Mouse (Mus musculus) thymus, adult 2 months (tissue): Measurements from ENCODE around the gene Spats2l. TPM values are rescaled to one million over a fixed set of nuclear protein-coding genes. Genes with fewer than 3 reads are reported as not detected.

Experiments used
- DNase-seq: peaks from one replicate; pipeline ENCODE4 v3.0.0; 2021
- H3K27ac ChIP-seq: fragments of 200-500 bp; 2 replicates; pipeline ENCODE4 v1.5.1; 2012; ENCODE audit warnings: low read length, control low read depth; ENCODE audit not compliant: control insufficient read depth, insufficient read depth
- H3K27me3 ChIP-seq: fragments of 200-500 bp; 2 replicates; pipeline ENCODE4 v1.6.1; 2012; ENCODE audit warnings: mild to moderate bottlenecking, low read length, moderate library complexity, mixed read lengths; ENCODE audit not compliant: control insufficient read depth, insufficient read depth
- H3K36me3 ChIP-seq: fragments of 200-500 bp; 2 replicates; pipeline ENCODE4 v1.6.1; 2012; ENCODE audit warnings: mild to moderate bottlenecking, low read length, moderate library complexity; ENCODE audit not compliant: control insufficient read depth, insufficient read depth
- H3K4me1 ChIP-seq: fragments of 200-500 bp; replicated peaks from 2 replicates; pipeline ENCODE4 v1.6.1; 2012; ENCODE audit warnings: low read length; ENCODE audit not compliant: control insufficient read depth, insufficient read depth
- H3K4me3 ChIP-seq: fragments of 200-500 bp; 2 replicates; pipeline ENCODE4 v1.5.1; 2012; ENCODE audit warnings: mild to moderate bottlenecking, low read length, control low read depth, moderate library complexity; ENCODE audit not compliant: control insufficient read depth, insufficient read depth
- CTCF ChIP-seq: fragments of 200-500 bp; IDR thresholded peaks from 2 replicates; pipeline ENCODE4 v1.5.1; 2012; ENCODE audit warnings: mild to moderate bottlenecking, control low read depth, low read length, moderate library complexity, borderline replicate concordance; ENCODE audit not compliant: control insufficient read depth, poor library complexity, insufficient read depth; ENCODE audit errors: extremely low read depth
- POLR2A ChIP-seq: fragments of 200-500 bp; IDR thresholded peaks from 2 replicates; pipeline ENCODE4 v1.6.1; 2012; ENCODE audit warnings: mild to moderate bottlenecking, low read length, control low read depth, moderate library complexity; ENCODE audit not compliant: control insufficient read depth, poor library complexity, insufficient read depth; ENCODE audit errors: extremely low read depth
- WGBS: fragments of 180-500 bp; shearing (Covaris S2); methylation state at CpG from one replicate; pipeline ENCODE4 v1.1.7; 2018; 5-methylcytosine and 5-hydroxymethylcytosine counted together
- polyA plus RNA-seq: library from polyadenylated mRNA; depleted of rRNA; stranded (reverse); fragments of >200 nt; gene quantifications from 2 replicates; pipeline ENCODE4 v1.2.3, GENCODE M21; 2012

The Spats2l gene
- polyA plus RNA-seq, 1 experiment = 6.1 TPM

DNA sequence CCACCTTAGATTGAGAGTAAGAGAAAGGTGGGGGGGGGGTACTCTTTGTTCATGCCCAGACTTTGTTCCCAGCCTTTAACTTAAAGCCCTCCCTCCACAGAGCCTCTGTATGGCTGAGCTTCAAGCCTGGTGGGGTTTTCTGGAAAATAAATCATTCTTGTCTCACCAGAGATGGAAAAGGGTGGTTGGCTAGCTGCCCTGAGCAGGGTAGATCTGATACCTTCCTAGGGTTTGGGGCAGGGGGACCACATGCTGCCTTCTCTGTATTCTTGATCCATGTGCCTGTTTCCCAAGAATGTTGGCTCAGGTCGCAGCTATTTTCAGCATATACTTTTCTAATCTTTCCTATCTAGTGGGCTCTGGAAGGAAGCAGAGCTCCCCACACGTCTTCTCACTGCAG is 43.1 kb downstream of the Spats2l start:
- no peak for DNase-seq
- no peak for TF ChIP-seq CTCF
- TF ChIP-seq POLR2A = no peak
- H3K36me3 ChIP-seq = no peaks in the 10 kb centered on the region
- no peak overlapping the region for H3K4me3 ChIP-seq
- H3K27me3 ChIP-seq = no peaks in the 10 kb centered on the region
- no peaks in the 10 kb centered on the region for H3K4me1 ChIP-seq
- WGBS = 69% methylated on average over 2 of the region's 2 CpGs
- H3K27ac ChIP-seq = no peak overlapping the region

DNA sequence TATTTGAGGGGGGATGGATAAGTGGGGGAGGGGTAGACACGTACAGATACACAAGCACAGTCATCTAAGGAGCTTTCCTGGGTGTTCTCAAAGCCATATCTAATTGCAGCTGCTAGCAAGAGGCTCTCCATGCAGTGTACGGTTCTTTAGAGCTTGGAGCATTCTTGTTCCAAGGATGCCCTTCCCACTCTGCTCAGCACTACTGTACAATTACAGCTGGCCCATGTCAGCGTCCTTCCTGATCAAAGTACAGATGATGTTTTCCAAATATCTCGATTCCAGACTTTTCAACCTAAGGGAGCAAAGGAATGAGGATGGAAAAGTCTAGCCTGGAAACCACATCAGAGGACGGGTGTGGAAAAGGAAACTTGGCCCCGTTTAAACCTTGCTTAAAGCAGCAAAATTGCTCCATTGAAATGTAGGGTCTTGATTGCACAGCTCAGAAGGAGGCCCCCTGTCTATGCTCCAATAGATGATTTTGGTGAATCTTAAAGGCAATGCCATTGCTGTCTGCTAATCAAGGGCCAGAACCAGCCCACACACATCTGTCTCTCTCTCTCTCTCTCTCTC is 46.6 kb downstream of the Spats2l start:
- Histone ChIP-seq H3K4me1 (no peaks in the 10 kb centered on the region), H3K27ac (no peak overlapping the region), H3K36me3 (no peaks in the 10 kb centered on the region), H3K27me3 (no peaks in the 10 kb centered on the region), H3K4me3 (no peak overlapping the region)
- 86% methylated on average over 6 of the region's 6 CpGs for WGBS
- DNase-seq = no peak
- no peak for TF ChIP-seq CTCF

GRCm38 (mm10) chr1:57824966-57825759 is 51.2 kb downstream of the Spats2l start:
- WGBS = 91% methylated on average over 17 of the region's 17 CpGs
- no peak overlapping the region for H3K27ac ChIP-seq
- no peak for DNase-seq
- no peak overlapping the region for H3K4me3 ChIP-seq
- TF ChIP-seq POLR2A (no peak), CTCF (no peak)
- no peaks in the 10 kb centered on the region; the same call in 1 of the 2 replicates for H3K4me1 ChIP-seq
- H3K36me3 ChIP-seq = no peaks in the 10 kb centered on the region
- H3K27me3 ChIP-seq = no peaks in the 10 kb centered on the region

DNA sequence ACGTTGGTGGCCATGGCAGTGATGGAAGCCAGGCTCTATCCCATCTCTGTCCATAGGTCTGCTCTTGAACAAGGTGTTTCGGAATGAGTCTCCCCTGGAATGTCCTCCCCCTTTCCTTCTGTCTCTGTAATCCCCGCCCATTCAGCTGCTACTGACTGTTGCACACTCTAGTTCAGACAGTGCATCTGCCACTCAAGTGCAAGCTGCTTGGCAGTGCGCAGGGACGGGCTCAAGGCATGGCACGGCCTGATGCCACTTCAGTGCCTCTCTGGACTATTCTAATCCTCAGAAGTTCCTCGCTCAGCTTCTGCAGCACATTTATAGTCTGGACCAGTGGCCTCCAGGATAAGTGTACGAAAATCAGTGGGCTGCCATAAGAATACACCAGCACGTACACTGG is 52.3 kb downstream of the Spats2l start:
- Histone ChIP-seq H3K27ac (no peak overlapping the region), H3K4me3 (no peak overlapping the region), H3K4me1 (no peaks in the 10 kb centered on the region; the same call in 1 of the 2 replicates), H3K27me3 (no peaks in the 10 kb centered on the region), H3K36me3 (no peaks in the 10 kb centered on the region)
- TF ChIP-seq CTCF (no peak), POLR2A (no peak)
- DNase-seq = no peak
- WGBS = 92% methylated on average over 9 of the region's 9 CpGs

DNA sequence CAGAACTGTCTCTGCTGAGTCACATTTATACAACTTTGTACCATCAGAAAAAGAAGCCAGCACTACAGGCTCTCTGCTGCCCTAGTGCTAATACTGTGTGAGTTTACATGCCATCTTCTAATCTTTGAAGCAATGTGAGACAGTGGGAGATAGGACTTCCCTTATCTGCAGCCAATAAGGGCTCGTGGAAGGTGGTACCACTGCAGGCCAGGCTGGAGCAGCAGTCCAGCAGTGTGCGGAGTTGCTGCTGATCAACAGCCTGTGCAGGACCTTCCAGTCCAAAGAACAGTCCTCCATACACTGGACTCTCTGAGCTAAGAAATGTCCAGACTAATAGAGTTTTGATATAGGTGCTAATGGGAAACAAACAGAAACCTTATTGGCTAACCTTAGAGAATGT is 59.2 kb downstream of the Spats2l start:
- no peak overlapping the region for H3K27ac ChIP-seq
- 95% methylated on average over 2 of the region's 2 CpGs for WGBS
- TF ChIP-seq CTCF (no peak), POLR2A (no peak)

GRCm38 (mm10) chr1:57835128-57835527 is 61.2 kb downstream of the Spats2l start:
- Histone ChIP-seq H3K27ac (no peak overlapping the region), H3K27me3 (no peaks in the 10 kb centered on the region), H3K36me3 (no peaks in the 10 kb centered on the region), H3K4me1 (peaks cover 11% of the 10 kb centered on the region), H3K4me3 (no peak overlapping the region)
- 90% methylated on average over 7 of the region's 7 CpGs for WGBS
- TF ChIP-seq POLR2A (no peak), CTCF (no peak)
- no peak for DNase-seq

More for the DNA sequence above, 59.2 kb downstream of the Spats2l start:
- Histone ChIP-seq H3K4me3 (no peak overlapping the region), H3K4me1 (peaks cover 2% of the 10 kb centered on the region; the same call in 1 of the 2 replicates), H3K27me3 (no peaks in the 10 kb centered on the region), H3K36me3 (no peaks in the 10 kb centered on the region)
- DNase-seq = no peak
